Mouse (Mus musculus) cerebellum, adult 9-11 months (tissue): ENCODE measurements around the gene Bglap3.
A peak's percentile ranks its signal among the peaks of the same experiment; 100 is the strongest.
"Not testable (repeated sequence)": the region's sequence is repeated elsewhere in the genome, so short reads cannot be mapped to it uniquely, and the experiment has no call there.

Experiments used
- DNase-seq: peaks from one replicate; pipeline ENCODE4 v3.0.0; 2022

Gene Bglap3

DNA sequence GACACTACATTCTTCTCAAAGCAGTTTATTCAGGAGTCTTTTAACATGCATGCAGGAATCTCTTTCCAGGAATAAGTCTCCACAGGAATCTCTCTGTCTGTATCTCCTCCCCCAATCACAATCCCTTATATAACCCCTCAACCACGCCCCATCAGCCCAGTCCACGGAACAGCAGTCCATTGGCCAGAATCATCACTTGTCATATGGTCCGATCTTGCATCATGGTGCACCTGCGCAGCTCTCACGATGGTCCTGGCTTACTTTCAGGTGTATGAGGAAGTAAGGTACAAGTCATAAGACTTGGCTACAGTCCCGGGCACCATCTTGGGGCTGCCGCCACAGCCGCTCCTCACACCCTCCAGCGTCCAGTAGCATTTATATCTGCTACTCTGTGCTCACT lies at the start of gene Bglap3:
Gene Bglap3, minus strand, starts transcription at position 101 of the 400 bp plus-strand sequence.
- not testable (repeated sequence) for DNase-seq

DNA sequence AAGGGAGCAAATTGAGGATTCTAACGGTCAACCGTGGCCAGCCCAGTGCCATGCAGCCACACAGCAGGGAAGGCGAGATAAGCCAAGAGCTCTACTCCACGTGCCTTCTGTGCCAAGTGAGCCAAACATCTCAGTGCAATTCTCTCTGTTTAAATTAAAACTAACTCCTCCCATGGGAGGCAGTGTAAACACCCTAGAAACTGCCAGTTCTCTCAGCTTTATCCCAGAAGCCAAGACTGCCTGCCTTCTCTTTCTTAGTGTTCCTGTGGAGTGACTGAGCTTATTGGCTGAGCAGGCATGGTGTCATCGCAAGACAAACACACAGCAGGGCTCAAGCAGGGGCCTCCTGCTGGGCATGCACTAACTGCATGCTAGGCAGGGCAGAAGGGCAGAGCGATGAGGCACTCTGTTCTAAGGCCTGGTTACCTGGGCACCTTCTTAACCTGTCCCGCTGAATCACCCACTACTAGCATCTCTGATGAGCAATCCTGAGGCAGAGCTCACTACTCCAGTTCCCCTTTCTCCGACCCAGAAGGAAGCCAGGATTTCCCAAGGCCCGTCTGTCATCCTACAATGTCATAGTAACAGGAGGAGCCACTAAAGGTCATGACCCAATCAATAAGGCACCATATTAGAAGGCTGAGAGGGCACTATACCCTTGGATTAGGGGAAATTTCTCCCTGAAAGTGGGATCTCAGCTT lies 49.6 kb upstream of the Bglap3 start:
- DNase-seq = peak; percentile 70

DNA sequence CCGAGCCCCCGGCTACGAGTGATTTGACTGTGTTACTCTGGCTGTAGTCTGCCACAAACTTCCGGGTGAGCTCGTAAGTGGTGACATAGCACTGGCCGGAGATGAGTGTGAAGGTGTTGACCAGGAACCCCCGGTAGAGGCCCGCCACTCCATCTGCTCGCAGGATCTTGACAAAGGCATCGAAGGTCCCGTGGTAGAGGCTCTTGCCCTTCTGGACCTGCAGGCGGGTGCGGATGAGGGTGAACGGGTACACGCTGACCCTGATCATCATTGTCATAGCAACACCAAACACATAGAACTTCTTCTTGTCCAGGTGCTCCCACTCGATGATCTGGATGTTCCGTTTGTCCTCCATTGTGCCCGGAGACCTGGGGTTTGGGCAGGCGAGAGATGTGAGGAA lies 48.2 kb upstream of the Bglap3 start:
- no peak for DNase-seq

DNA sequence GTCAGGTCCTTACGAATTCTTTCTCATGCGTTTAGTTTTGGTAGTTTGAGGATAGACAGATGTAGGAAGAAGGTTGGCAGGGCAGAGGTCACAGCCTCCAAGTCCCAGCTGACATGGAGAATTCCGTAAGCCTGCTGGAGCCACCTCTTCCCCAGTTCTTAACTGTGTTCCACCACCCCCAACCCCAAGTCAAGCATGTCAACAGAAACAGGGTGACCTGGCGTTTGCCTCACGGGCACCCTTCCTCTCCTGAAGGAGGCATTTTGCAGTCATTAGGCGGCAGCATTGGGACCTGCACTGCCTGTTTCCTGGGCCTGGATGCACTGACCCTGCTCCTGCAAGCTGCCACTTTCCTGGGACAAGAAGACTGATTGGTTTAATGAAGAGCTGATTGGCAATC lies 45.5 kb upstream of the Bglap3 start:
- DNase-seq = no peak

DNA sequence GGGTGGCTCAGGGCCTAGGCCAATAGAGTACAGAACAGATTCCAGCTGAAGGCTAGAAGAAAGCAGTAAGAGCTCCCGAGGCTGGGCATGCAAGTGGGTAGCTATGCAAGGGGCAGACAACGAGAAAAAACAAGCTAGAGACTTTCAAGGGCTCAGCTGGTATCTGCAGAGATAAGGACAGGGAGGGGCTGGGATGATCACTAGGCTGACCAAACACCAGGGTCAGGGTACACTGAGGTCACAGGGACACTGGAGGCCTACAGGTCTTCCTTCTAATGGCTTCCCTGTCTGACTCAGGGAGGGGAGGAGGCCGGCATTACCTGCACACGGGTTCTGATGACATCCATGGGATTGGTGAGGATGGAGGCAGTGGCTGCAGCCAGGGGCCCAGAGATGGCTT lies 43.1 kb upstream of the Bglap3 start:
- no peak for DNase-seq

DNA sequence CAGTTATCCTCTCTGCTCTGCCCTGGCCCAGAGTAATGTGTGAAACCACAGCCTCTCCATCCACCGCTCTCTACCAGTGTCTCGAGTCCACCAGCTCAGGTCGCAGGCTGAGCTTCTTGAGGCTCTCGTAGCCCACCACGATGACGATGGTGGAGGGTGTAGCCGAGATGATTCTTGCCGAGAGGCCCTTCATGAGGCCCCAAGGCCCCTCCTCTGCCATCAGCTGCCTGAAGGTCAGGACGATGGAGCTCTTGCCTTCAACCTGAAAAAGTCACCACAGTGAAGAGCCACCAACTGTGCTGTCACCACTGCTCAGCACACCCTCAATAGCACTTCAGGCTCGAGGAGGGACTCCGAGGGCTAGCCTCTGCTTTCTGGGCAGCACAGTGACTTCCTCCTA lies 40.1 kb upstream of the Bglap3 start:
- no peak for DNase-seq

DNA sequence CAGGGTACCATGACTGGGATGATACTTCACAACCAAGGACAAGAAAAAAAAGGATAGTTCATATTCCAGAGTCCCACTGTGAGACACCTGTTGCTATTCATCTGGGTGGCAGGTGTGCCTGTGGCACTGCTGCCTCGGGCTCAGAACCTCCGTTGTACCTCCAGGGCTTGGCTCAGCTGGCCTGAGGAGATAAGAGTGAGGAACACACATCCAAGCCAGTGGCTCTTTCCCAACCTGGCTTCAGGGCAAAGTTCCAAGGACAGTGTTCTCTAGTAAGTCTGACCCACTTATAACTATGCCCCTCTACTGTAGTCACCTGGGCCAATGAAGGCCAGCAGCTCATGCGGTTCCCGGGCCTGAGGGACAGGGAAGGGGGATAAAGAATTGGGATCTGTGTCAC lies 39.1 kb upstream of the Bglap3 start:
- DNase-seq = no peak

DNA sequence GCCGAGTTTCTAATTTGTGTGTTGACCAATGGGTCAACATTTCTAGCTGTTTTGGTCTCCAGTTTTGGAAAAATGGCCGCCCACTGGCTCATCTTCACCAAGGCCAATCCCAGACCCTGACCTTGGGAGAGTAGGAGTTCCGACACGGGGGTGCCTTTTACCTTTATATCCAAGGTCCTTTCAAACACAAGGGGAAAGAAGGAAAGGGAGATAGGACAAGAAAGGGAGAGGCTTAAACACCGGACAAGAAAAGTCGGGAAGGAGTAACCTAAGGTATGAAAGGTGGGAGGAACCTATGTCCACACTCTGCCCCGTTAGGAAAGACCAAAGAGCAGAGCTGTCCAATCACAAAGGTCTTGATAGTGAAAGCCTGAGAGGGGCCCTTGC lies 38.1 kb upstream of the Bglap3 start:
- DNase-seq = peak; percentile 26

DNA sequence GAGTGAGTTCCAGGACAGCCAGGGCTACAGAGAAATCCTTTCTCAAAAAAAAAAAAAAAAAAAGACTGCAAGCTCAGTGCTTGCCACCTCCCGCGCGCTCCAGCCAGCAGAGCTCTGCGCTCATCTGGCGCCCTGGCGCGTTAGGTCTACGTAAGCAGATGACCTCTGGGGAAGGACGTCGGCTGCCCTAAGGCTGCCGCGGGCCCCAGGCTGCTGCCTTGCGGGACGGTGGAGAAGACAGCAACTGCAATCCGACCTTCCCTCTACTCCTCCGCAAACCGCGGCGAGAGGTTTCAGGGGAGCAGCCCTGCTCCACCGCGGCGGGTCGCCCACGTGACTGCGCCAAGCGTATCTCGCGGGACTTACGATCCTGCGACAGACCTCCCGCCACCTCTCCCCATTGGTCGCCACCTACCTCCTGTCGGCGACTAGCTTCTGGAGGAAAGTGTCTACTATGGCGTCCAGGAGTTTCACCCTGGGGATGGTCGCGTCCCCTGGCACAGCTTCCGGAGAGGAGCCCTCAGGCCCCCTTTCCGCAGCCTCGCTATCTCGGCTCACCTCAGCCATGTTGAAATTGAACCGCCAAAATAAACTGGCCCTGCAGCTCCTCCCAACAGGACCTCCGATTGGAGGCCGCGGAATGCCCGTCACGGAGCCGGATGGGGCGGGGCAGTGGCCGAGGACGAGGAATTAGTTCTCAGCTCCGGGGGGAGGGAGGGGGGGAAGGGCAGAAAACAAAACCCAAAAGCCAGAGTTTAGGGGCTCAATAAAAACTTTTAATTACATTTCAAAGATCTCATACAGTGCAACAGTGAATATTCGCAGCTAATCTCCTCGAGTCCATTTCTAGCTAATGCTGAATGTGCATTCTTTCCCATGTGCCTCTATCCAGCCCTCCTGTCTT lies 37.5 kb upstream of the Bglap3 start, which contains the start of gene Pmf1:
Gene Pmf1, minus strand, starts transcription at position 591 of the 904 bp plus-strand sequence.
- DNase-seq = peak; percentile 89

DNA sequence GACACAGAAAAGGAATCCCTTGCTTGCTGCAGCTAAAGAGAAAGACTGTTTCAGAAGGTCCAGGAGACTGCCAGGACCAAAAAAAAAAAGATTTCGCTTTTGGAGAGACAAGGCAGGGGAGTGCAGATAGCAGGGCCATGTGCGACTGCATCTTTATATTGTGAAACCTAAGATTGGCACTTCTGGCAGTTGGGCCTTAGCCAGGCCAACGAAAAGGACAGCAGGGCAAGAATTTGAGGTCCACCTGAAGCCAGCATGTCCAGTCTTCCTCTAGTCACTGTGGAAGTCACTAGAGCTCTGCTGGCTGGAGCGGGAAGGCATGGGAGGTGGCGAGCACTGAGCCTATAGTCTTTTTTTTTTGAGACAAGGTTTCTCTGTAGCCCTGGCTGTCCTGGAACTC lies 36.4 kb upstream of the Bglap3 start:
- no peak for DNase-seq

DNA sequence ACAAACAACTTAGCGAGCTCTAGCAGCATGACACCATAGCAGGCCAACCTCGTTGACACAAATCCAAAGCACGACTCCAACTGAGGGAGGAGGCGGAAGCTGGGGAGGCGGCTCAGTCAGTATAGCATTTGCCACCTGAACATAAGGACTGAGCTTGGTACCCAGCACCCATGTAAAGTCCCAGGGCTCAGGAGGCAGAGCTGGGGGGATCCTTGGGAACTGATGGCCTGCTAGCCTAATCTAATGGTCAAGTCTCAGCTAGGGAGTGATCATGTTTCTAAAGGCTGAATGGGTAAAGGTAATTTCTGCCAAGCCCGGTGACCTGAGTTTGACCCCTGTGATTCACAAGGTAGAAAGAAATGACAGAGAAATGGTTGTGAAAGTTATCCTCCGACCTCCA lies 35.0 kb upstream of the Bglap3 start:
- DNase-seq = no peak

DNA sequence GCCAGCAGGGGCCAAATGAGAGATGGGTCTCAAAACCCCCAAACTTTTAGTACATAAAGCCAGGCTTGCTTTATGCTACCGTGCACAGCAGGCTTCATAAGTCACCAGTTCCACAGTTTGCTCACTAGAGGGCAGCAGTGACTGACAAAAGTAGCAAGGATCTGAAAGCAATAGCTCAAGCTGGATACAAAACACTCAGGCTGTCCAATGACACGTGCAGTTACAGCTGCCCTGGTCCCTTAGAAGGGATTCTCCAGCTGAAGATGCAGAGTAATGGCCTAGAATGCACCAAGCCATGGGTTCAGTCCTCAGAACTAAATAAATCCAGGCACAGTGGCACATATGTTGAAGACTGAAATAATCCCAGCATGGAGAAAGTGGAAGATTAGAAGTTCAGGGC lies 34.5 kb upstream of the Bglap3 start:
- DNase-seq = peak; percentile 69

DNA sequence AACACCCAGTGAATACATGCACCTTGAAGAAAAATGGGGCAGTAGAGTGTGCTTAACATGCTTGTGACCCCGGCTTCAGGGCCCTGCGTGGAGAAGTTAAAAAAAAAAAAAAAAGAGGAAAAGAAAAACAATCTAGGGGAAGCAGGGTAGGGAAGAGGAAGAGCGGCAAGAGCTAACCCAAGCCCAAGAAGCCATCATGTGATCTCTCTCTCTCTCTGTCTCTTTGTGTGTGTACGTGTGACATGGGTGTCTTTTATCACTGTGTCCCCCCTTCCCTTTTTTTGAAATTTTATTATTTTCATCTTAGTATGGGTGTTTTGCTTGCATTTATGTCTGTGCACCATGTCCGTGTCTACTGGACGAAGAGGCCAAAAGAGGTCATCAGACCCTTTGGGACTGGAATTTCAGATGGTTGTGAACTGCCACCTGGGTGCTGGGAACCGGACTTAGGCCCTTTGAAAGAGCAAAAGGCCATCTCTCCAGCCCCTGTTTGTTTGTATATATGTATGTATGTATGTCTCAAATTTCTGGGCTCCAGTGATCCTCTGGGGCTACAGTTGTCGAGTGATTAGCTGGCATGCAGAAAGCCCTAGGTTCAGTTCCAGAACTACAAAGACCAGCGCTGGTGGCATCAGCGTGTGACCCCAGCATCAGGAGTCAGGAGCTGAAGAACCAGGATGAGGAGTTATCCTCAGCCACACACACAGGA lies 31.1 kb upstream of the Bglap3 start:
- DNase-seq = no peak

DNA sequence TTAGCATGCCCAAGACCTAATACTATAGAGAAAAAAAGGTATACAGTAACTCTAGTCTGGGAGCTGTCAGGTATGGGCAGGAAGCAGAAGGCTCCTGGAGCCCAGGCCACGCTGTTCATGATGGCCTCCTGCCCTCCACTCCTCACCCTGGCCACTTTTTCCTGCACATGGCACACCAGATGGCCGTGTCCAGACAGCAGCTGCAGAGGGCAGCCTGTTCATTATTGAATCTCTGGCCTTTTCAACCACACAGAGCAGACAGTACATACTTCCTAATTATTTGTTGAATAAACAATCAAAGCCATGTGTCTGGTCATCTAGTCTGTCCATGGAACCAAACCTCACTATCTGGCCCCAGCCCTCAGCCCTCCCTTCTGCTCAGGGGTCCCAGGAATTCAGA lies 26.1 kb upstream of the Bglap3 start:
- DNase-seq = peak; percentile 90

DNA sequence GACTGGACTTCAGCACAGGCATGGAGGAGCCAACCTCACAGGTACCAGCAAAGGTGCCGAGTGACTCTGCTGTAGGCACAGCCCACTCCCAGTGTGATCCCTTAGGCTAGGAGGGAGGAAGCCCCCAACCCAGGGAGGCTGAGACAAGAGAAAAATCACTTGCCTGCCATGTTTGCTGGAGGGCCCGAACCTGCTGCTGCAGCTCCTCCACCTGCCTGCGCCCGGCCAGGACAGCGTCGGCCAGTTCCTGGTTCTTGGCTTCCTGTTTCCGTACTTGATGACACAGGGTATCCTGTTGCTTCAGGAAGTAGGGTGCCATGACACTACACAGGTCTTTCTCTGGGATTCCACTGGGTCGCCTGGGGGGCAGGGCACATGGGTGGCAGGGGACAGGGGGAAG lies 23.2 kb upstream of the Bglap3 start:
- DNase-seq = no peak

DNA sequence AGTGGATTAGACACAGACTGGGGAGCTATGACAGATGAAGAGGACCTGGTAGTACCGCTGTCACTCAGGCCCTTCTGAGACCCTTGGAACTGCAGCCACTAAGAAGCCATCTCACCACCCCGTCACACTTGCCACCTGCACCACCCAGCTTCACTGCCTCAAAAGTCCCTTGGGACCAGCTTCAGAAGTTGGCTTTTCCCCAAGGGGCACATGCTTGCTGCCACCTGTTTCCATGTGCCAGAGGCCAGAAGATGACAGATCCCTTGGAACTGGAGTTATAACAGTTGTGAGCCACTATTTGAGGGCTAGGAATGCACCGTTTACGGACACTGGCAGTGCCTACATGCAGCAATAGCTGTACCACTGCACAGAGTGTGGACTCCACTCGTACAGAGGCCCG lies 22.7 kb upstream of the Bglap3 start:
- DNase-seq = no peak

DNA sequence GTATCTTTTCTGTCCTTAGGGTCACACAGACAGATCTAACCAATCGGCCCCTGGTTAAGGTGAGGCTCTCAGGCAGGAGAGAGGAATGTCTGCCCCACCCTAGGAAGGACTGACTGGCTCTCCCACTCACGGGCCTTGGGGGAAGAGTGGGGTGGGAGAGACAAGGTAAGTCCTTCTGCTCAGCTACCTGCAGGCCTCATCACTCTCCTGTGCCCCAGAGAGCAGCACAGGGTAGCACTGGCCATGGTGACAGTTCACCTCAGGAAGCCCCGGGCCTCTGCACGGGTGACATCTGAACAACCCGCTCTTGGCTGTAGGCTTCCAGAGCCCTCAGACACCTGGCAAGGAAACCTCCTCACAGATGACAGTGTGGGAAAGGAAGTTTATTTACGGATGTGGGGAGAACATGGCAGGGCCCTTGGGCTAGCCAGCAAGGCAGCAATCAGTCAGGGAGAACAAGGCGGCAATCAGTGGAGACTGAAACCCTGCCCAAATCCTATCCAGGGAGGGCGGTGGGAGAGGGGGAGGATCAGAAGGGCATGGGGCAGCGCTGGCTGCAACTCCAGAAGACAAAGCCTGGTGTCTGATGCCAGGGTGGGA lies 21.3 kb upstream of the Bglap3 start:
- DNase-seq = no peak

DNA sequence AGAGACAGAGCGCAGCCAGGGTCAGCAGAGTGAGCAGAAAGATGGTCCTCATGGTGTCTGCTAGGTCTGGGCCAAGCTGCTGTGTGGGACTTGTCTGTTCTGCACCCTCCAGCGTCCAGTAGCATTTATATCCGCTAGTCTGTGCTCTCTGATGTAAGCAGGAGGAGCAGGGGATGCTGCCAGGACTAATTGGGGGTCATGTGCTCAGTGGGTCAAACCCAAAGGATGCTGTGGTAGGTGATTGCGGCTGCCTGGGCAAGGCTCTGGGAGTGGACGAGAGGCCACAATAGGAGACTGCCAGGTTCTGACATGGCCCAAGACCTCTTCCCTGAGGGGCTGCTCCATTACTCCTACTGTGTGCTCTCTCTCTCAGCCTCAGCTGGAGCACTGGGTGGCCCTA lies 11.8 kb upstream of the Bglap3 start, which contains the start of gene Bglap:
Gene Bglap, minus strand, starts transcription at position 101 of the 400 bp plus-strand sequence.
- no peak for DNase-seq

DNA sequence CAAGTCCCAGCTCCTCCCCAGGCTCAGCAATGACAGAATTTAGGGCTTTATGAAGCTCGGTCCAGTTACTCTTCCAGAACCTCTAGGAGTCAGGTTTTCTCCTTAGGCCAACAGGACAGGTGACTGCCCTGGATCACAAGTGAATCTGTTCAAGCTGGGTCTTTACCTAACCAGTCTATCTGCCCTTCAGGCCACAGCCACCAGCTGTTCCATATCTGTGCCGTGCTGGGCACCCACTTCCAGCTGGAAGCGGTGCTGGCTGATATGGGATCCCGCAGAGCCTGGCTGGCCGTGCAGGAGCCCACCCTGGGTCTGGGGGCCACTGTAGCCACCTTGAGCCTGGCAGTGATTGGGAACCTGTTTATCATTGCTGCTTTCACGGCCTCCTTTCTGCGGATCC lies 9.8 kb upstream of the Bglap3 start:
- DNase-seq = not testable (repeated sequence)

DNA sequence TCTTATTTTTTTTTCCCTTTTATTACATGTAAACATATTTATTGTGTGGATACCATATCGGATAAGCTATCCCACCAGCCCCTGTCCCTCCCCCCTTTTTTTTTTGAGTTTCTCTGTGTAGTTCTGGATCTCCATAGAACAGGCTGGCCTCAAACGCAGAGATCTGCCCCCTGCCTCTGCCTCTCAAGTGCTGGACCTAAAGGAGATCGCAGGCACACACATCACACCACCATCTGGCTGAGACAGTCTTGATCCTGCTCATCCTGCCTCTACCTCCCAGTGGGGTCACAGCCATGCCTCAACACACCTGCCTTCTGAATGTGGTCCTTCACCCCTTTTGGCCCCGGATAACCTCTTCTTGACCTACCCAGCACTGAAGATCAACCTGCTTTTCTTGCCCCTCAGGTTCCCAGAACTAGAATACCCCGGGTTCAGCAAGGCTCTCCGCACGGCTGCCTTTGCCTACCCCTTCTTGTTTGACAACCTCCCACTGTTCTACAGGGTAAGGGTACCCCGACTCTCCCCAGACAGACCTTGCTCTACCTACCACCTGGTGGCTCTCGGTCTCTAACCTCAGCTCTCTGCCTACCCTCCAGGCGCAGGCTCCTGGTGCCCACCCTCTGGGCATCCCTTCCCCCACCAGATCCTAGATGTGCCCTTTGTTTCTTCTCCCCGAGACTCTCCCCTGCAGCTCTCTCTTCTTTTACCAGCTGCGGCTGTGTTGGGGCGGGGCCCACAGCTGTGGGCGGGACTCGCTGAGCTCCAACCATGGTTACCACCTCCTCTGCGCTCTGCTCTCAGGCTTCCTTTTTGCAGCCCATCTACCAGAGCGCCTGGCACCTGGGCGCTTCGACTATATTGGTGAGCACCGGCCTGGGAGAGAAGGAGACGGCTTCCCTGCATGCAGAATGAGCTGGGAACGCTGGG lies 9.1 kb upstream of the Bglap3 start:
- DNase-seq = not testable (repeated sequence)

DNA sequence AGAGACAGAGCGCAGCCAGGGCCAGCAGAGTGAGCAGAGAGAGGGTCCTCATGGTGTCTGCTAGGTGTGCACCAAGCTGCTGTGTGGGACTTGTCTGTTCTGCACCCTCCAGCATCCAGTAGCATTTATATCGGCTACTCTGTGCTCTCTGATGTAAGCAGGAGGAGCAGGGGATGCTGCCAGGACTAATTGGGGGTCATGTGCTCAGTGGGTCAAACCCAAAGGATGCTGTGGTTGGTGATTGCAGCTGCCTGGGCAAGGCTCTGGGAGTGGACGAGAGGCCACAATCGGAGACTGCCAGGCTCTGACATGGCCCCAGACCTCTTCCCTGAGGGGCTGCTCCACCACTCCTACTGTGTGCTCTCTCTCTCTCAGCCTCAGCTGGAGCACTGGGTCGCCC lies 6.1 kb upstream of the Bglap3 start, which contains the start of gene Bglap2:
Gene Bglap2, minus strand, starts transcription at position 101 of the 400 bp plus-strand sequence.
- DNase-seq = not testable (repeated sequence)

DNA sequence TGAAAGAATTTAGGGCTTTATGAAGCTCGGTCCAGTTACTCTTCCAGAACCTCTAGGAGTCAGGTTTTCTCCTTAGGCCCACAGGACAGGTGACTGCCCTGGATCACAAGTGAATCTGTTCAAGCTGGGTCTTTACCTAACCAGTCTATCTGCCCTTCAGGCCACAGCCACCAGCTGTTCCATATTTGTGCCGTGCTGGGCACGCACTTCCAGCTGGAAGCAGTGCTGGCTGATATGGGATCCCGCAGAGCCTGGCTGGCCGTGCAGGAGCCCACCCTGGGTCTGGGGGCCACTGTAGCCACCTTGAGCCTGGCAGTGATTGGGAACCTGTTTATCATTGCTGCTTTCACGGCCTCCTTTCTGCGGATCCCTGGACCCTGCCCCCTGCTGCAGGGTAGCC lies 4.1 kb upstream of the Bglap3 start:
- DNase-seq = not testable (repeated sequence)
